Mouse (Mus musculus): ENCODE results near the gene Cnn3.

GRCm38 (mm10) chr3:121389860-121390530 lies 36.3 kb upstream of the Cnn3 start:
- TF ChIP-seq EP300 (IDR thresholded peaks at IDR 0.05; ENCODE audit: insufficient read depth, low read depth, low read length), result no peak
- no peak for TF ChIP-seq POLR2A (IDR thresholded peaks at IDR 0.05; ENCODE audit: insufficient read depth, low read depth, low read length)
